Mouse (Mus musculus): Measurements from ENCODE around the gene Erbb2. TPM values are rescaled to one million over a fixed set of nuclear protein-coding genes. Genes with fewer than 3 reads are reported as not detected.

Erbb2 gene
- total RNA-seq, 2 experiments from 2014 or later, result not detected

- ATAC-seq (ENCODE audit: poor library complexity, severe bottlenecking), result no peak
Measured at GRCm38 (mm10) chr11:98414162-98414561, 1.9 kb downstream of the Erbb2 start.

GRCm38 (mm10) chr11:98417074-98417473 is 4.8 kb downstream of the Erbb2 start:
- ATAC-seq (ENCODE audit: poor library complexity, severe bottlenecking), result no peak

GRCm38 (mm10) chr11:98418273-98418672 is 6.0 kb downstream of the Erbb2 start:
- no peak for ATAC-seq (ENCODE audit: poor library complexity, severe bottlenecking)

GRCm38 (mm10) chr11:98418939-98419547 is 6.8 kb downstream of the Erbb2 start:
- no peak for ATAC-seq (ENCODE audit: poor library complexity, severe bottlenecking)

- no peak for ATAC-seq (ENCODE audit: poor library complexity, severe bottlenecking)
Measured at GRCm38 (mm10) chr11:98426592-98426991, 14.3 kb downstream of the Erbb2 start.

- ATAC-seq (ENCODE audit: poor library complexity, severe bottlenecking), result no peak
Measured at GRCm38 (mm10) chr11:98428436-98428835, 16.2 kb downstream of the Erbb2 start.

- no peak for ATAC-seq (ENCODE audit: poor library complexity, severe bottlenecking)
Measured at GRCm38 (mm10) chr11:98431743-98432502, 19.7 kb downstream of the Erbb2 start.

- no peak for ATAC-seq (ENCODE audit: poor library complexity, severe bottlenecking)
Measured at GRCm38 (mm10) chr11:98435723-98436122, 23.5 kb downstream of the Erbb2 start.

- ATAC-seq (ENCODE audit: poor library complexity, severe bottlenecking), result no peak
Measured at GRCm38 (mm10) chr11:98437441-98437840, 25.2 kb downstream of the Erbb2 start.

GRCm38 (mm10) chr11:98438331-98439158 is 26.3 kb downstream of the Erbb2 start, which contains the start of gene Mien1:
Mien1 (minus strand) TSS chr11:98438991.
- ATAC-seq (ENCODE audit: poor library complexity, severe bottlenecking), result peak; percentile 98

- ATAC-seq (ENCODE audit: poor library complexity, severe bottlenecking), result no peak
Measured at GRCm38 (mm10) chr11:98443688-98444087, 31.4 kb downstream of the Erbb2 start.

GRCm38 (mm10) chr11:98445238-98445637 is 33.0 kb downstream of the Erbb2 start:
- ATAC-seq (ENCODE audit: poor library complexity, severe bottlenecking), result no peak

- no peak for ATAC-seq (ENCODE audit: poor library complexity, severe bottlenecking)
Measured at GRCm38 (mm10) chr11:98445679-98446078, 33.4 kb downstream of the Erbb2 start.

GRCm38 (mm10) chr11:98446213-98446561 is 33.9 kb downstream of the Erbb2 start, which contains the start of gene Grb7:
Grb7 (plus strand) TSS chr11:98446394.
- ATAC-seq (ENCODE audit: poor library complexity, severe bottlenecking), result no peak

- no peak for ATAC-seq (ENCODE audit: poor library complexity, severe bottlenecking)
Measured at GRCm38 (mm10) chr11:98446562-98447474, 34.5 kb downstream of the Erbb2 start.

GRCm38 (mm10) chr11:98447475-98447834 is 35.2 kb downstream of the Erbb2 start:
- no peak for ATAC-seq (ENCODE audit: poor library complexity, severe bottlenecking)

- ATAC-seq (ENCODE audit: poor library complexity, severe bottlenecking), result no peak
Measured at GRCm38 (mm10) chr11:98448191-98448790, 36.0 kb downstream of the Erbb2 start.

- ATAC-seq (ENCODE audit: poor library complexity, severe bottlenecking), result no peak
Measured at GRCm38 (mm10) chr11:98449419-98449818, 37.1 kb downstream of the Erbb2 start.

GRCm38 (mm10) chr11:98449921-98450771 is 37.9 kb downstream of the Erbb2 start:
- no peak for ATAC-seq (ENCODE audit: poor library complexity, severe bottlenecking)
